Mouse (Mus musculus): Measurements from ENCODE around the gene Pdia6.

Pdia6 gene

GRCm38 (mm10) chr12:17265971-17266672 lies at the start of gene Pdia6:
Gene Pdia6, plus strand, starts transcription at chr12:17266545.
- peak; percentile 94 to 97 for DNase-seq

DNA sequence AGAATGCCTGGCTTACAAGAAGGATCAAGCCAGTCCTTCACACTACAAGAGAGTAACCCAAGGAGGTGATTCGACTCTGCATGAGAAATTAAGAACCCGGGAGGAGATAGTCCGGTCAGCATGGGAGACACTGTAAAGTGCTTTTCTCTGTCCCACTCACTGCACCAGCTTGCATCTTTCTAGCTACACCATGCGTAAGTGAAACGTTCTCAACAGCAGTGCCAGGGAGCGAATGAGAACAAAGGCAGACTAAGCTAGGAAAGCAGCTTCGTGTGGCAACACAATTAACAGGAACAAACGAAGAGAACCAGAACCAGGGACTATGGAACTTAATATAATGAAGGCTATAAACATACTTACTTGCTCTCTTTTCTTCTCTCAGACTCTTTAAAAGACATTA lies 48.0 kb upstream of the Pdia6 start:
- DNase-seq = no peak

GRCm38 (mm10) chr12:17219107-17219506 lies 47.2 kb upstream of the Pdia6 start:
- DNase-seq = no peak

DNA sequence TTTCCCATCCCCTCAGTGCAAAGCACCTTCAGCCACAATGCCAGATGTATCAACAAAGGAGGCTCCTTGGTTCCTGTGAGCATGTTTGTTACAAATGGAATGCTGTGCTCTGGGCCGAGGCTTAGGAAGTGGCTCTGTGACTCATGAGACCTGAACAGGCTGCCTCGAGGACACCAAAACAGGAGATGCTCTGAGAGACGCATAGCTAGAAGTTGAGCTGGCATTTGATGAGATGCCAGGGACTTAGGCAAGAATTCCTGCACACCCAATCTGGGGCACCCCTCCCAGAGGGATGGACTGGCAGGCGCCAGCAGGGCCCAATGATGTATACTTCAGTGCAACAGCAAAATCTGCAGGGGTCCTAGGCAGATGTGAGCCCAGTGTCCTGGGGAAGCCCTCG lies 45.7 kb upstream of the Pdia6 start:
- no peak for DNase-seq

- DNase-seq = no peak
Measured at GRCm38 (mm10) chr12:17221891-17222428, 44.4 kb upstream of the Pdia6 start.

DNA sequence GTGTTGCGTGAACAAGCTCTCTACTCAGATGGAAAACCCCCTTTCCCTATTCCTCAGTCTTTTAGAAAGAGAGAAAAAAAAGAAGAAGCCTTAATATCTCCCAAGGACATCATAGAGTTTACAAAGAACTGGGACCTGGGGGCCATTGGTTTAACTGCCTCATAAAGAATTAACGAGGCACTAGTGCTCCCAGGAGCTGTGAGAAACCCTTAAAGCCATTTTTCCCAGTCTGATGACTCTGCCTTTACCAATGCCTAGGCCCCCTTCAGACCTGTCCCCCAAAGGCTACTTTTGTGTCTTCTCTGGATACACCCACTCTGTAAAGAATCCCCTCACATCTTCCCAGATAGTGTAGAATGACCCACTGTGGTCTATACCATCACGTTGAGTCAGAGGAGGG lies 43.3 kb upstream of the Pdia6 start:
- DNase-seq = no peak

GRCm38 (mm10) chr12:17225012-17225411 lies 41.3 kb upstream of the Pdia6 start:
- DNase-seq = peak; percentile 91 to 93

DNA sequence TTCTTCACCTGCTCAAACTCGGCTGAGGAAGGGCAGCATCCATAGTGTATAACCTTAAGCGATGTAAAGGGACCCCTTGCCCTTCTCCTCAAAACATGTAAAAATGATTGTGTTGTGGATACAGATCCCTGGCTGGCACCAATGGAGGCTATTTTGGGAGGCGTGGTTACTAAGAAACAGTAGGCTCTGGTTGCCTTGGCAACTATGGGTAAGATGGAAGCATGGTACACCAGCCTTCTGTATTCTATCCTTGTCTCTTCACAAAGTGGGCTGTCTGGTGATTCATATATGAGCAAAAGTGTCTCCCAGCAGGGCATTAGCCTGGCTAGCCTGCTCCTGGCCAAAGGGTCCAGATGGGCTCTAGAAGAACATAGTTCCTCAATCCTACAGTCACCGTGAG lies 38.4 kb upstream of the Pdia6 start:
- peak in 1 of 2 experiments; percentile 13 for DNase-seq

DNA sequence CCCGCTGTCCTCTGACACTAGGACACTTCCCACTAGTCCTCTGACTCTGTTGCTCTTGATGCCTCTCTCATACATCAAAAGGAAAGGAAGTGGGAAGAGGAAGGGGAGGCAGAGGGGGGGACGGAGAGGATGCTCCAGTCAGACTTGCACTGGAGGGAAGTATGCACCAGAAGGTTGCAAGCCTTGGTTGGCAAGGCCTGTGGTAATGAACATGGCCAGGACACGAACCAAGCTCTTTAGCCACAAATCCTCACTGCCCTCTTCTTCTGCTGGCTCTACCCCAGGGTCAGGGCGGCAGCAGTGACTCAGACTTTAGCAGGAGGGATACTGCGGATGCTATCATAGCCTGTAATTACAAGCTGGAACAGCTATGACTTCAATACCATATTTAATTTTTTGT lies 35.8 kb upstream of the Pdia6 start:
- no peak for DNase-seq

DNA sequence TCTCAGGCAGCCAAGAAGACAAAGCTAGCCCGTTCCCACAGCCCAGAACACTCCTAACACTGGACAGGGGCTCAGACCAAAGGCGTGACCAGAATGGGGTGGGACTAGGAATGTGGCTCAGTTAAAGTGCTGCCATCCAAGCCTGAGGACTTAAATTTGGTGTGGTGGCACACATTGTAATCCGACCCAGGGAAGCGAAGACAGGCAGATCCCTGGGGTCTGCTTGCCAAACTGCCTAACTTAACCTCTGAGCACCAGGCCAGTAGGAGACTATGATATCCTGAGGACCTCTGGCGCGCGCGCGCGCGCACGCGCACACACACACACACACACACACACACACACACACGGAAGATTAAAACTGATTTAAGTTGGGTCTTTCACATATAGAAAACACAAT lies 34.8 kb upstream of the Pdia6 start:
- DNase-seq = no peak

DNA sequence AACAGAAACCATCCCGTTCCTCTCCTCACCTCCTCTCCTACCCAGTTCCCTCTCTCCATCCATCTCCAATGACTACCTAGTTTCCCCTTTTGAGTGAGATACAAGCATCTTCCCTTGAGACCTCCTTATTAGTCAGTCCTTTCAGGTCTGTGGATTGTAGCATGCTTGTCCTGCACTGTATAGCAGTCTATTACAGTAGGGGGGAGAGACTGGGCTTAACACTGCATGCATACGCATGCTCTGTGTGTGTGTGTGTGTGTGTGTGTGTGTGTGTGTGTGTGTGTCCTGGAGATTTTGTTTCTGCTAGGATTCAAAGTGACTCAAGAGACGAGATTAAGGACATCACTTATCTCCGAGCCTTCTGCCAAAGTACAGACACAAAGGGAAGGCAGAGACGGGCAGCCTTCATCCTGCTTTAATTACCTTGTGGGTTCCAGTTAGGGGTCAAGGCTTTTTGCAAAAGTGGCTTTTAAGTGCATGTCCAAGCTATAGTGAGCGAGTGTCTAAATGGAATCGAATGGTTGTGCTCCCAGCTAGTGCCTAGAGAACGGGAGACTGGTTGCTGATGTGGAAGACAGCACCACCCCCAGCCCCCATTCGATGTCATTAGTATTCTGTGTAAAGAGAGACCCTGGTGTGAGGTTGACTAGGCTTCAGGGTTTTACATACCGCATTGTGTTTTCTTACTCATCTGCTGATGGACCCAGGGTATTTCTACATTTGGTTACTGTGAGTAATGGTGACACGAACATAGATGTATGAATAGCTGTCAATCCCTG lies 30.6 kb upstream of the Pdia6 start:
- no peak for DNase-seq

GRCm38 (mm10) chr12:17238588-17239427 lies 27.5 kb upstream of the Pdia6 start:
- DNase-seq = no peak

DNA sequence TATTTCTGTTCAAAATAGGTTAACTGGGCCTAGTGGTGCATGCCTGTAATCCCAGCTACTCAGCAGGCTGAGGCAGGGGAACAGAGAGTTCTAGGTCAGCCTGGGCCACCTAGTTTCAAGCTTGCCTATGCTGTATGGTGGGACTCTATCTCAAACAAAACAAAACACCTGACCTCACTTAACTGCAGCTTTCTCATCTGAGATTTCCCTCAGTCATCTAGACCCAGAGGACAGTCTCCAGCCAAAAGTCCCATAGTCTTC lies 27.0 kb upstream of the Pdia6 start:
- no peak for DNase-seq

DNA sequence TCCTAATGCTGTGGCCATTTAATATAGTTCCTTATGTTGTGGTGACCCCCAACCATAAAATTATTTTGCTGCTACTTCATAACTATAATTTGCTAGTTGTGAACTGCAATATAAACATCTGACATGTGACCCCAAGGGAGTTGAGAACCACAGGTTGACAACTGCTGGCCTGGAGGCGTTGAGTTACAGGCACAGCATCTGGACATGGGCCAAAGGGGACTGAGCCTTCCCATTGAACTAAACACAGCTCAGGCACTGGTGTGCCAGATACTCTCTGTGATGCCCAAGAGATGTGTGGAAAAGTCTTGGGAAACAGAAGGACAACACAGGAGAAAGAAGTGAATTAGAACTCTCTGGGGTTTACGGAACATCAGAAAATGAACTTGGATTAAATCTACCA lies 25.3 kb upstream of the Pdia6 start:
- DNase-seq = no peak

DNA sequence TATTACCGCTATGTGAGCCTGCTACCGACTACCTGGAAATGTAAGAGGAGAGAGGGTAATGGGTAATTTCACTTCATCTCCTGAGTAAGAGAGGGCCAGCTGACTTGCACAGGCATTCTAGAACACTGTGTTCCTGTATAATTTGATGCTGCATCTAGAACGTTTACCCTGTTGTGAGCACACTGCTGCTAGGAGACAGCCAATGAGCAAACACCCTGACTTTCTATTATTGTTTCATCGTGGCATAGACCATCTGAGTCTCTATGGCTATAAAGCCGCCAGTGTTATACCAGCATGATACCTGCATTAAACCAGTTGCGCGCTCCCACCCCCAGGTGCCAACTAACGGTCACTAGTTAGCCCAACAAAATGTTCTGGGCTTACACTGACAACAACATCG lies 24.7 kb upstream of the Pdia6 start:
- no peak for DNase-seq

GRCm38 (mm10) chr12:17242041-17242440 lies 24.3 kb upstream of the Pdia6 start:
- DNase-seq = peak in 1 of 2 experiments; percentile 23

- DNase-seq = no peak
Measured at GRCm38 (mm10) chr12:17250962-17251361, 15.4 kb upstream of the Pdia6 start.

- DNase-seq = peak; percentile 67 to 82
Measured at GRCm38 (mm10) chr12:17253069-17253468, 13.3 kb upstream of the Pdia6 start.

GRCm38 (mm10) chr12:17255602-17256001 lies 10.7 kb upstream of the Pdia6 start:
- DNase-seq = no peak

DNA sequence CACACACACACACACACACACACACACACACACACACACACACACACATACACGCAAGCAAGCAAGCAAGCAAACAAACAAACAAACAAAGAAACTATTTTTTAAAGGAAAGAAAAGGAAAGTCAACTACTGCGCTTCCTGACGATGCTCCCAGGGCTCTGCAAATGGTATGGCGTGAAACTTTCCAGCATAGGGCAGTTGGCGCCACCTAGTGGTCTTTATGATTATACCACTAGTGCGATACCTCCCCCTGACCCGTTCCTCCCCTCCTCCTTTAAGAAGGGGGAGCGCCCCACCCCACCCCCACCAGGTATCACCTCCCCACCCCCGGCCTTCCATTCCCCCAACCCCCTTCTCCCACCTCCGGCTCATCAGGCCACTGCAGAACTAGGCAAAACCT lies 9.4 kb upstream of the Pdia6 start:
- DNase-seq = peak; percentile 53 to 74

DNA sequence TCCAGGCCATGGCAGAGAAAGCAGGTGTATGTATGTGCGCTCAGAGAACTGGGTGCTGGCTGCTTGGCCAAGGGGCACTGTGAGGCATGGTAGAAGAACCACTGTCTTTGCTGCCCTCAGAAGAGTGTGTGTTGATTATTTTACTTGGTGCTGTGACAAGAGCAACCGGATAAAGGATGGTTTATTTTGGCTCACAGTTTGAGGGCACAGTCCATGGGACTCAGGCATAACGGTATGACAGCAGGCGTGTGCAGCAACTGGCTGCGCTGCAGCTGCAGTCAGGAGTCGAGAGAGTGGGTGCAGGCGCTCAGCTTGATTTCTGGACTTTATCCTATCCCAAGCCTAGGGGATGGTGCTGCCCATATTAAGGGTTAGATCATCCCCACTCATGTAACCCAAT lies 7.9 kb upstream of the Pdia6 start:
- no peak for DNase-seq

DNA sequence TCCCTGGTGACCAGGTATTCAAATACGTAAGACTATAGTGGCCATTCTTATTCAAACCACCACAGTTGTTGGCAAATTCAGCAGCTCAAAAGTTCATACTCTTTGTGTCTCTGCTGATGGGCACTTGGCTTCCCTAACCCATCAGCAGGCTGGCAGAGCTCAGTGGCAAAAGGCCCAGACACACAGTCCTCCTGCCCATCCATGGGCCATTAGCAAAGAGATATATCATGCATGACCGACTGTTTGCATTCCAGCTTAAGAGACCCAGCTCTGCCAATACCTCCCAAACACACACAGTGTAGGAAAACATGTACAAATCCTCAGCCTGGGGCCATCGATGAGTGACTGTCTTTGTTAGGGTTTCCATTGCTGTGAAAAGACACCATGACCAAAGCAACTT lies 5.3 kb upstream of the Pdia6 start:
- no peak for DNase-seq

GRCm38 (mm10) chr12:17263881-17264280 lies 2.5 kb upstream of the Pdia6 start:
- DNase-seq = no peak

DNA sequence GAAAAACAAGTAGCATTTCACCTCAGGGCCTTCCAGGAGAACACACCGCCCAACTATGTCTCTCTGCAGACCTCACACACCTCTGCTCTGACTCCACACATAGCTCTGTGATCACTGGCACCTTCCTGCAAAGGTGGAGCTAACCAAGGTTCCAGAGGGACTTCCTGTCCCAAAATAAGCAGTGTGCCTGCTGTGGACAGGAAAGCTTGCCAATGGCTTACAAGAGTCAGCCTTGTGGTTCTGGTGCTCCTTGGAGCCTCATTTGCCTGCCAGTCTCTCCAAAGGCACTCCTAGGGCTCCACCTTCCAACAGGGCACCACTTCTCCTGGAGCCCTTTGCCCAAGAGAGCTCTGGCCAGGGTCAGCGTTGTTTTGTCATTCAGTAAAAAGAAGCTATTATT lies 1.5 kb upstream of the Pdia6 start:
- no peak for DNase-seq
